Mouse (Mus musculus): Measurements from ENCODE around the gene Slc2a3. TPM values are rescaled to one million over a fixed set of nuclear protein-coding genes. Genes with fewer than 3 reads are reported as not detected.

The Slc2a3 gene
- total and polyA plus RNA-seq, 3 experiments, result 1.6 to 4.7 (median 3.3) TPM

DNA sequence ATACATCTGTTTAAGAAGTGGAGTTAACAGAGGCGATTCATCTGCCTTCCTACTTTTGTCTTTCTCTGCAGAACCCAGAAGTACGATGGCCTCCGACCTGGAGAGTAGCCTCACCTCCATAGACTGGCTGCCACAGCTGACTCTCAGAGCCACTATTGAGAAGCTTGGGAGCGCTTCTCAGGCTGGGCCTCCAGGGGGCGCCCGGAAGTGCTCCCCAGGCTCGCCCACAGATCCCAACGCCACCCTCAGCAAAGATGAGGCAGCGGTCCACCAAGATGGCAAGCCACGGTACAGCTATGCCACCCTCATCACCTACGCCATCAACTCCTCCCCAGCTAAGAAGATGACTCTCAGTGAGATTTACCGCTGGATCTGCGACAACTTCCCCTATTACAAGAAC, 26.6 kb upstream of the Slc2a3 start:
- Histone ChIP-seq H3K4me3 (no peak overlapping the region), H3K36me3 (ENCODE audit: control insufficient read depth, insufficient read depth, low read length) (no peaks in the 10 kb centered on the region; the same call in 1 of the 2 replicates), H3K4me1 (ENCODE audit: control insufficient read depth, insufficient read depth, low read length) (peaks cover 20% of the 10 kb centered on the region), H3K9ac (ENCODE audit: low read depth, low read length) (no peak overlapping the region), H3K27me3 (ENCODE audit: control insufficient read depth, insufficient read depth, low read length) (no peaks in the 10 kb centered on the region), H3K79me2 (replicated peaks; ENCODE audit: control insufficient read depth, insufficient read depth, low read length) (peaks cover 2% of the 10 kb centered on the region; the same call in 1 of the 2 replicates), H3K27ac (no peak overlapping the region)
- DNase-seq, result peak; percentile 34 to 46
- intact Hi-C loops (cut with DNase I), result no loop called here
- WGBS, result 65% methylated on average over 13 of the region's 13 CpGs
- TF ChIP-seq POLR2A (IDR thresholded peaks at IDR 0.05; ENCODE audit: insufficient read depth, low read depth, low read length), result no peak
- peak; percentile 67 for TF ChIP-seq CTCF (IDR thresholded peaks at IDR 0.05)
- no peak for TF ChIP-seq EP300 (IDR thresholded peaks at IDR 0.05; ENCODE audit: insufficient read depth, low read depth, low read length)

DNA sequence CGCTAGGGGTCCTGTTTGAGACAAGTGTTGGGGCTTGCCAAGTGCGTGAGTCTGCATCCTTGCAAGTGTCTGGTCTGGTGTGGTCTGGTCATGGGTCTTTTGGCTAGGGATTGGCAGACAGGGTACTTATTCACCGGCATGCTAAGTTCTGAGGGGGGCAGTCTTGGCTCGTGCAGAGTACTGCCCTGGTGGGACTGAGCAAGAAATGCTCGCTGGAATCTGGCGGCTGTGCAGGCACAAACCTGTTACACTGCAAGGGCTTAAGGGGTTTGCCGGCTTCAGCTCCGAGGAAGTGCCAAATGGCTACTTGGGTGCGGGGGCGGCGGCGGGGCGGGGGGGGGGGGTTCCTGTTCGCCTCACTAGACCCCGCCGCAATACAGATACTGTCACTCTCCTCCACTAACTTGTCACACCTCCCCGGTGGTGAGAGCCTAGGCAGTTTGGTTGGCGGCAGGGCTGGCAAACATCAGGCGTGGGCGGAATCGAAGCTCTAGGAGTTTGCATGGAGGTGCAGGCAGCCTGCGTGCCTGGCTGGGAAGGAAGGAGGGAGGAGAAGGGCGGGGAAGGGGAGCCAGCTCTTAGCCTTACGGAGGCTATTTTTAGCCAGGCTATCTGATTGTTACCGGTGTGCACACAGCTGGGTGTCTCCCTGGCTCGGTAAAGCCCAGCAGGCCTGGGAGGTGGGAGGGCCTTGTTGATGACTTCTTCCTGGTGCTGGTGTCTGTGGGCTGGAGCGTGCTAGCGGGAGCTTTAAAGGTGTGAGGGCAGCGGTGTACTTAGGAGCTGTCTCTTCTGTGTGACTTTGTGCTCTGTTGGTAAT, 24.7 kb upstream of the Slc2a3 start:
- TF ChIP-seq EP300 (IDR thresholded peaks at IDR 0.05; ENCODE audit: insufficient read depth, low read depth, low read length) (peak; percentile 64; the same call in 1 of the 2 replicates), POLR2A (IDR thresholded peaks at IDR 0.05; ENCODE audit: insufficient read depth, low read depth, low read length) (peak; percentile 49; the same call in 1 of the 2 replicates), CTCF (IDR thresholded peaks at IDR 0.05) (no peak)
- H3K4me3 ChIP-seq, result peak overlapping the region; percentile 32
- under 1% methylated on average over 29 of the region's 29 CpGs for WGBS
- H3K4me1 ChIP-seq (ENCODE audit: control insufficient read depth, insufficient read depth, low read length), result peaks cover 25% of the 10 kb centered on the region
- H3K79me2 ChIP-seq (replicated peaks; ENCODE audit: control insufficient read depth, insufficient read depth, low read length), result peaks cover 2% of the 10 kb centered on the region; the same call in 1 of the 2 replicates
- no peaks in the 10 kb centered on the region; the same call in 1 of the 2 replicates for H3K36me3 ChIP-seq (ENCODE audit: control insufficient read depth, insufficient read depth, low read length)
- H3K27me3 ChIP-seq (ENCODE audit: control insufficient read depth, insufficient read depth, low read length), result no peaks in the 10 kb centered on the region
- peak; percentile 76 to 85 for DNase-seq
- peak overlapping the region; percentile 53 for H3K9ac ChIP-seq (ENCODE audit: low read depth, low read length)
- intact Hi-C loops (cut with DNase I), result loop anchor here (2.0 kb wide), 1 partner anchor 15 kb away; no protein-coding TSS in a partner anchor
- peak overlapping the region; percentile 88 for H3K27ac ChIP-seq

DNA sequence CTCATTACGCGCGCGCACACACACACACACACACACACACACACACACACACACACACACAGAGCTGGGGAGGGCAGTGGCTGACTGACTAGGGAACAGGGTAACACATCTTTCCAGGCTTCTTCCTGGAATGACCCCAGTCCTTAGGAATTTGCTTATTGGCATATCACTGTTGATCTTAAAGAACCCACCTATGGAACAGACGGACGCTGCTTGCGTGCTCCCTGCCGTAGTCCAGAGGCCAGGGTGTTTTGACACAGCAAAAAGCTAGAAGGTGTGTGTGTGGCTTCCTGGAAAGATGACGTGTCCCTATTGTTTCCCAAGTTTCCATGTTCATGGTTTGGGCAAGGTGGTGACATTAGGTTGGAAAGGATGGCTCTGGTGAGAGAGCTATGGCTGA, 23.7 kb upstream of the Slc2a3 start:
- H3K27me3 ChIP-seq (ENCODE audit: control insufficient read depth, insufficient read depth, low read length), result no peaks in the 10 kb centered on the region
- intact Hi-C loops (cut with DNase I), result no loop called here
- WGBS, result 48% methylated on average over 9 of the region's 9 CpGs
- TF ChIP-seq EP300 (IDR thresholded peaks at IDR 0.05; ENCODE audit: insufficient read depth, low read depth, low read length) (no peak), POLR2A (IDR thresholded peaks at IDR 0.05; ENCODE audit: insufficient read depth, low read depth, low read length) (no peak), CTCF (IDR thresholded peaks at IDR 0.05) (no peak)
- peak overlapping the region; percentile 32; the same call in 1 of the 2 replicates for H3K4me3 ChIP-seq
- H3K9ac ChIP-seq (ENCODE audit: low read depth, low read length), result peak overlapping the region; percentile 46; the same call in 1 of the 2 replicates
- no peaks in the 10 kb centered on the region; the same call in 1 of the 2 replicates for H3K36me3 ChIP-seq (ENCODE audit: control insufficient read depth, insufficient read depth, low read length)
- H3K27ac ChIP-seq, result peak overlapping the region; percentile 88
- peak in 1 of 2 experiments; percentile 13 for DNase-seq
- peaks cover 3% of the 10 kb centered on the region; the same call in 1 of the 2 replicates for H3K79me2 ChIP-seq (replicated peaks; ENCODE audit: control insufficient read depth, insufficient read depth, low read length)
- peaks cover 29% of the 10 kb centered on the region for H3K4me1 ChIP-seq (ENCODE audit: control insufficient read depth, insufficient read depth, low read length)

DNA sequence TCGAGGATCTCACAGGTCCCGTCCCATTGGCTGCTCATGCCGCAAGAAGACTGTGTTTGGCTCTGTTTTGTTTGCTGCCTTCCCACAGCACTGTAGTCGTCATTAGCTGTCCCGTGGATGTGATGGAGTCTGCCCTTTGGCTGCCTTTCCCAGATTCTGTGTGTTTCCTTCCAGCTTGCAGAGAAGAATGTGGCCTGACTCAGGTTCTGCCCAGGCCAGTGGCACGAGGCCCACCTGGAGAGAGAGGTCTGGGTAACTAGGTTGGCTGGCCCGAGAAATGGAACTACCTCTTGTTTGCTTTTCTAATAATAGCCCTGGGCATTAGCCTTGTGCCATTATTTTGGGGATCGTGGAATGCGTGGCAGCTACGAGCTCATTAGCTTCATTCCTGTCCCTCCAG, 22.6 kb upstream of the Slc2a3 start:
- Histone ChIP-seq H3K36me3 (ENCODE audit: control insufficient read depth, insufficient read depth, low read length) (no peaks in the 10 kb centered on the region; the same call in 1 of the 2 replicates), H3K79me2 (replicated peaks; ENCODE audit: control insufficient read depth, insufficient read depth, low read length) (peaks cover 3% of the 10 kb centered on the region; the same call in 1 of the 2 replicates), H3K27me3 (ENCODE audit: control insufficient read depth, insufficient read depth, low read length) (no peaks in the 10 kb centered on the region), H3K27ac (peak overlapping the region; percentile 88), H3K4me1 (ENCODE audit: control insufficient read depth, insufficient read depth, low read length) (peaks cover 29% of the 10 kb centered on the region), H3K9ac (ENCODE audit: low read depth, low read length) (0 out of 2 replicates have a peak overlapping the region, but pooled peaks have one; percentile 20), H3K4me3 (peak overlapping the region; percentile 11)
- intact Hi-C loops (cut with DNase I), result no loop called here
- peak; percentile 58 to 83 for DNase-seq
- 28% methylated on average over 10 of the region's 10 CpGs for WGBS
- TF ChIP-seq CTCF (IDR thresholded peaks at IDR 0.05), result no peak
- peak; percentile 83 for TF ChIP-seq EP300 (IDR thresholded peaks at IDR 0.05; ENCODE audit: insufficient read depth, low read depth, low read length)
- no peak for TF ChIP-seq POLR2A (IDR thresholded peaks at IDR 0.05; ENCODE audit: insufficient read depth, low read depth, low read length)

DNA sequence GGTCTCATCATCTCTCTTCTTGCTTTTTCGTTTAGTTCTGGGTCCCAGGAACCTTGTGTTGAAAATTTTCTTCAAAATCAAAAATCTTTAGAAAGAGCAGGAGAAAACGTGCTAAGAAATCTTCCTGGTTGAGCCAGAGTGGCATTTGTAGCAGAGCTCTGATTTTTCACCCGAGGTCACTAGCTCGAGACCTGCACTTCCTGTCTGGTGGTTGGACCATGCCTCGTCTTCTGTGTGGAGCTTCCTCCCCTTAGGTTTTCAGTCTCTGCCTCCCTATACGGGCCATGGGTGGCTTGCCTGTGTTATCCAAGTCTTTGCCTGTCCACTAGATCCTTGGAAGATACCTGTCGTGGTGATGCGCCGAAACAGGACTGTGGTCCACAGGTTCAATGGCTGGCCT, 20.4 kb upstream of the Slc2a3 start:
- Histone ChIP-seq H3K36me3 (ENCODE audit: control insufficient read depth, insufficient read depth, low read length) (no peaks in the 10 kb centered on the region; the same call in 1 of the 2 replicates), H3K79me2 (replicated peaks; ENCODE audit: control insufficient read depth, insufficient read depth, low read length) (peaks cover 3% of the 10 kb centered on the region; the same call in 1 of the 2 replicates), H3K9ac (ENCODE audit: low read depth, low read length) (no peak overlapping the region), H3K4me1 (ENCODE audit: control insufficient read depth, insufficient read depth, low read length) (peaks cover 28% of the 10 kb centered on the region), H3K27ac (peak overlapping the region; percentile 90), H3K27me3 (ENCODE audit: control insufficient read depth, insufficient read depth, low read length) (no peaks in the 10 kb centered on the region), H3K4me3 (peak overlapping the region; percentile 95; the same call in 1 of the 2 replicates)
- intact Hi-C loops (cut with DNase I), result no loop called here
- WGBS, result 43% methylated on average over 9 of the region's 9 CpGs
- TF ChIP-seq CTCF (IDR thresholded peaks at IDR 0.05), result no peak
- TF ChIP-seq POLR2A (IDR thresholded peaks at IDR 0.05; ENCODE audit: insufficient read depth, low read depth, low read length), result no peak
- no peak for TF ChIP-seq EP300 (IDR thresholded peaks at IDR 0.05; ENCODE audit: insufficient read depth, low read depth, low read length)
- DNase-seq, result peak in 1 of 2 experiments; percentile 13
